Mouse (Mus musculus): ENCODE data around the gene Irgq.

DNA sequence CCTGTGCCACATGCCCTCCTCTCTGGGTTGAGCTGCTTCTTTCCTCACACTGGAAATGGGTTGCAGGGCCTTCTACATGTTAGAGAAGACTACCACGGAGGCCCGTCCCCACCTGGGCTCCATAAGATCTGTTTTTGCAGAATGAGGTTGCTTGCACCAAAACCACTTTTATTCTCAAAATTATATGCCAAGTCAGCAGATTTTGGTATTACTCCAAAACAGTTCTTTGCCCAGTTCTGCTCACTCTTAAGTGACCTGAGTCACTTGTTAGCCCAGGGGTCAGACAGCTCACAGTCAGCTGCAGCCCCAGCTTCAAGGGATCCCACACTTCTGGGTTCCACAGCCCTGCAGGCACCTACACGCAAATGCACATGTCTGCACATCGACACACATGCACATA lies 31.0 kb downstream of the Irgq start:
- TF ChIP-seq EP300 (IDR thresholded peaks at IDR 0.05; ENCODE audit: low read depth in 1 of 2, low read length in 2 of 2), result no peak
- TF ChIP-seq CTCF (IDR thresholded peaks at IDR 0.05 in 2 of 3, conservative IDR thresholded peaks at IDR 0.05 in 1 of 3; ENCODE audit: control insufficient read depth in 1 of 3, insufficient read depth in 1 of 3, low read depth in 2 of 3, low read length in 3 of 3, poor library complexity in 1 of 3, severe bottlenecking in 1 of 3), result no peak
- no peak for TF ChIP-seq ZC3H11A (IDR thresholded peaks at IDR 0.05; ENCODE audit: low read depth, low read length)
- no peak for TF ChIP-seq POLR2AphosphoS5 (IDR thresholded peaks at IDR 0.05; ENCODE audit: borderline replicate concordance, low read depth, low read length)
- no peak for TF ChIP-seq MAX (IDR thresholded peaks at IDR 0.05; ENCODE audit: low read length)
- TF ChIP-seq USF1 (IDR thresholded peaks at IDR 0.05; ENCODE audit: low read depth, low read length), result no peak
- no peak for TF ChIP-seq ZMIZ1 (IDR thresholded peaks at IDR 0.05; ENCODE audit: low read depth, low read length)
- no peak for TF ChIP-seq CHD1 (IDR thresholded peaks at IDR 0.05; ENCODE audit: low read depth, low read length)
- TF ChIP-seq POLR2A (IDR thresholded peaks at IDR 0.05; ENCODE audit: control insufficient read depth in 1 of 2, insufficient read depth in 1 of 2, low read depth in 1 of 2, low read length in 2 of 2, poor library complexity in 1 of 2), result no peak
- no peak for TF ChIP-seq NRF1 (IDR thresholded peaks at IDR 0.05; ENCODE audit: insufficient read depth, low read depth, low read length, poor library complexity, severe bottlenecking)

All from MEL (cell line).